Mouse (Mus musculus): ENCODE data around the gene Olfr320.
A peak's percentile ranks its signal among the peaks of the same experiment; 100 is the strongest.
"Not testable (repeated sequence)": the region's sequence is repeated elsewhere in the genome, so short reads cannot be mapped to it uniquely, and the experiment has no call there.

The Olfr320 gene

DNA sequence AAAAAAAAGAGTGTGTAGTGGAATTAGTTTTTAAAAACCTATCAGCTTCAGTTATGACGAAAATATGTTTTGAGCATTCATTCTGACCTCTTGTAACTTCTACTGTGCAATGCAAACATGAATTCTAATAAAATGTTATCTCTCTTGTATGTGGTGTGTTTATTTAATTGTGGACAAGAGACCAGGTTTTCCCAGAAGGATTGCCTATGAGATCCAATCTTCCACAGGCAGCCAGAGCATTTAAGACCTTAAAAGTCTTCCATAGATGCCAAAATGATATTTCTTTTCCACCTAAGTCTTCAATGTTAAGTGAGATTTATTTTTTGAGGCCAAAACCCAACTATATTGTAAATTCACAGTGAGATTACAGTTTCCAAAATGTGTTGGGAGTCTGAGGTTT lies at the start of gene Olfr320:
Gene Olfr320 (plus strand): TSS at position 301 of the 400 bp plus-strand sequence.
- no peak for DNase-seq

DNA sequence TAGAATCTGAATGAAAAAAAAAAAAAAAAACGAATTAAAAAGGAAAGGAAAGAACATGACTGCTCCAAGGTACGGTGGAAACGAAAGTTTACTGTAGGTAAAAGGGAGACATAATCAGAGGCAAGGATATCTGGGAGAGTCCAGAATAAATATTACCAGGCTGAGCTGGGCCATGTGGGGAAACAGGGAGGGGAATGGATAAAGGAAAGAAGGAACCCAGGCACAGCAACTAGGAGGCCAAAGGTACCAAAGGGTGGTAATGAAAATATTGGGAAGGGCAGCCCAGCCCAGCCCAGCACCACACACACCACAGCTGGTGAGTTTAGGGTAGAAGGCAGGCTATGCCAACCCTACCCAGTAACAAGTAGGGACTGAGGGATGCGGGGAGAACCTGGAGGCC lies 46.0 kb upstream of the Olfr320 start:
- DNase-seq, result no peak

DNA sequence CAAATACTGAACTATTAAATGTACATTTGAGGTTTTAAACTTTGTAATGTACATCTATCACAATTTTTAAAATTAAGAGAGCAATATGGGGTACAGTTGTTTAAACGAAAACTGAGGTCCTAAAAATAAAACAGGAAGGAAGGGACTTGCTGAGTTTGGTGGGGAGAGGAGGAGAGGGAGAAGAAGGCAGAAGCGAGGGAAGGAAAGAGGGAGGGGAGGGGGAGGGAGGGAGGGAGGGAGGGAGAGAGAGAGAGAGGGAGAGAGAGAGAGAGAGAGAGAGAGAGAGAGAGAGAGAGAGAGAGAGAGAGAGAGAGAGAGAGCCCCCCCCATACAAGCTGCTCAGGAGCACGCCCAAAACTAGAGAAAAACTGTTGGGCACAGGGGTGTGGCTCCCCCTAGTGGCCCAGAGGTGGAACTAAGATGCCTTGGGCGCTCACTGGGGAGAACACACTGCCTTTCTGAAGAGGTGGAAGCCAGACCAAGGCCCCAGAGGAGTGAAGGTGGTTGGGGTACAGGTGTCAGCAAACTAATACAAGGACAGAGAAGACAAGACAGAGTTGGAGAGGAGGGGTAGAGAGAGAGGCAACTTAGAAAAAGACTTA lies 44.4 kb upstream of the Olfr320 start:
- DNase-seq, result peak; percentile 22

DNA sequence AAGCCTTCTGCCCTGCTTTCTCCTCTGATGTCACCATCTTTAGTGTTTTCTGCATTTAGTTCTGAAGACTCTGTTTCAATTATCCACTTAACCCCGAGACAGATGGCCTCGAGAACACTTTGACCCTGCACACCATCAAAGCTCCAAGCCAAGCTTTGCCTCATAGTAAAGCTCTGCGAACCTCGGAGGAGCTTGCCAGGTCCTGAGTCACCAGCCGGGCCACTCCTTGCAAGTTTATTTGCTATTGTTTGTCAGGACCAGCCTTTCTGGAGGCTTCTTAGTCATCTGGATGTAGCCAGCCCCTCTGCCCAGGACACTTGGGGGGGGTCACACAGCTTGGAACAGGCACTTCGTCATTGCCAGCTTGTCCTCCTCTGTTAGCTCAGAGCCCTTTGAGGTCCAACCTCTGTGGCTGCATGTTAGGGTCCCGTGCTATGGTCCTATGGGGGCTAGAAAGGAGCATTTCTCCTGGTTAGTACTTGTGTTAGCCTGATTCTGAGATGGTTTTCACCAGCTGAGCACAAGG lies 42.7 kb upstream of the Olfr320 start:
- DNase-seq, result no peak

DNA sequence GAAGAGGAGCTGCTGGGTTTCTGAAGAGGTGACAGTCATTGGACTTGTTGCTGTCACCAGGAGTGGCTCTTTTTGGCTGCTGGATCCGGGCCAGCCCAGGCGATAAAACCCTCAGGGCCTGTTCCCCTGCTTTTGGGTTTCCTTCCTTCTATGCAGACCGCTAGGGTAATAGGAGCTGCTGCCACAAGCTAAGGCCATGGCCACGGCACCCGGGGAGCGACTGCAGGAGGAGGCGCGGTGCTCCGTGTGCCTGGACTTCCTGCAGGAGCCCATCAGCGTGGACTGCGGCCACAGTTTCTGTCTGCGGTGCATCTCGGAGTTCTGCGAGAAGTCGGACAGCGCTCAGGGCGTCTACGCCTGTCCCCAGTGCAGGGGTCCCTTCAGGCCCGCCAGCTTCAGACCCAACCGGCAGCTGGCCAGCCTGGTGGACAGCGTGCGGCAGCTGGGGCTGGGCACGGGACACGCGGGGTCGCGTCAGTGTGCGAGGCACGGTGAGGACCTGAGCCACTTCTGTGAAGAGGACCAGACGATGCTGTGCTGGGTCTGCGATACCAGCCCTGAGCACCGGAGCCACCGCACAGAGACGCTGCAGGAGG lies 40.5 kb upstream of the Olfr320 start, which contains the start of gene Trim58:
Gene Trim58 (plus strand): TSS at position 194 of the 596 bp plus-strand sequence.
- no peak for DNase-seq

DNA sequence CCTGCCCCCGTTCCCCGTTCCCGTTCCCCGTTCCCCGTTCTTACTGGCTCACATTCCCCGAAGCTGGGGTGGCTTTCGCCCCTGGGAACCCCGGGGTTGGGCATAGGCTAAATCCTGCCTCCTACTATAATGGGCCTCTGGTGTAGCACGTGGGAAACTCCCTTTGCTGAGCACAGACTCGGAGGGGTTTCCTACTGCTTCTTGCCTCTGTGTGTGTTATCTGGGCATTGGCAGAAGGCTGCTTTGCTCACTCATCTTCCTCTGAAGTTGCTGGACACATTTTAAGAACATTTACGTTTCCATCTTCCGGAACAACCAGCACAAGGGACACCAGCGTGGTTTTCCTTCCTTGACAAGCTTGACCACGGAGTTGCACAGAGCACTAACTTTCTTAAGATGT lies 39.8 kb upstream of the Olfr320 start:
- DNase-seq, result no peak

DNA sequence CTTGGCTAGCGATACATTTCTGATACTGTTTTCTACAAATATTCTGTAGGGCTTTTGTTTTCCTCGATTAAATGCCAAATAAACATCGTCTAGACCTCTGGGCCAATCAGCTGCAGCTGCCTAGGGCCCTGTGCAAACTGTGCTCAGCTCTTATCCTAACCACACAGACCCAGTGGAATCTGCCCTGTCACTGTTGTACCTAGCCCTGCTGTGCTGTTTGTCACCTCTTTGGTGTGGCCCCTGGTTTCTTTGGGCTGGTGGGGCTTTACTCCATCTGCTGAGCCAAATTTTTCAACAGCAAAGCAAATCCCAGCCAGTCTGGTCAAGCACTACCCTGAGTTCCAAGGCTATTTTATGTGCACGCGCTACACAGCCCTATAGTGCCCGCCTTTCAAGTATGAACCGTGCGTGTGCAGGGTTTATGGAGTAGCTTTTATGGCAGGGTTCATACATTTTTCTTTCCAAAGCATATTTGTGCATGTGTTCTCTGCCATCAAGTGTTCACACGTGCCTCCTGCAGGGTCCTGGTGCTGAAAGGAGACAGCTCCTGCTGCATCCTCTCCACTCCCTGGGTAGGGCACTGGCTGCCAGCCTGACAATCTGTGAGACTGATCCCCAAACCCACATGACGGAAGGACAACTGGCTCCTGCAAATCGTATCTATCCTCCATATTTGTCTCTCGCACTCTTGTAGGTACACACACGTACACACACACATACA lies 39.1 kb upstream of the Olfr320 start:
- DNase-seq, result no peak

DNA sequence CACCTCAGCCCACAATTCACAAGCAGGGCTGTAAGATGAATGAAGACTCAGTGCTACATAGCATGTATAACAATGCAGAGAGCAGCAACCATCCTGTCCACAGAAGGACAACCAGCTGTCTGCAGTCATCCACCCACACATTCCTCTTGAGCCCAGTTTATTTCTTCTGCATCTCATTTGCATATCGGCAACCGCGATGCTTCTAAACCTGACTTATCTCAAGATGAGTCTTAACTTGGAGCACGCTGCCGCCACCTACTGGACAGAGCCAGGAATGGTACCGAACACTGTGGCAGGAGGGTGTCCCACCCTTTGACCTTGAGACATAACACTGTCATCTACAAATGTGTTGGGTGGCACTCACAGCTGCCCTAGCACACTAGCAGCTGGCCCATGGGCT lies 37.5 kb upstream of the Olfr320 start:
- no peak for DNase-seq

DNA sequence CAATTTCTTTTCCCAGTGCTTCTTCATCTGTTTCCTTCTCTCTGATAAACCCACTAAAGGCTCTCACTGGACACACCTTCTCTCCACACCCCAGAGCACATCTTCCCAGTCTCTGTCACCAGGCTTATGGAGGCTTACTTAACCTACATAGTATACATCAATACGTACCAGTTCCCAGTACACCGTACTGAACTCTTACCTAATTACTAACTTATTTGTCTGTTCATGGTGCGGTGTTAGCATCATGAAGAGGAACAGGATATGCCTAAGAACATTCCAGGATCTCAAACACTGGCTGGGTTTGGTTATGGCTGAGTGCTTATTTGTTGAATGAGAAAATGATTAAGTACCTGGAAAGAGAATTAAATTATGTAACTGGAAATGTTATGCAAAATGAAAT lies 25.7 kb upstream of the Olfr320 start:
- no peak for DNase-seq

DNA sequence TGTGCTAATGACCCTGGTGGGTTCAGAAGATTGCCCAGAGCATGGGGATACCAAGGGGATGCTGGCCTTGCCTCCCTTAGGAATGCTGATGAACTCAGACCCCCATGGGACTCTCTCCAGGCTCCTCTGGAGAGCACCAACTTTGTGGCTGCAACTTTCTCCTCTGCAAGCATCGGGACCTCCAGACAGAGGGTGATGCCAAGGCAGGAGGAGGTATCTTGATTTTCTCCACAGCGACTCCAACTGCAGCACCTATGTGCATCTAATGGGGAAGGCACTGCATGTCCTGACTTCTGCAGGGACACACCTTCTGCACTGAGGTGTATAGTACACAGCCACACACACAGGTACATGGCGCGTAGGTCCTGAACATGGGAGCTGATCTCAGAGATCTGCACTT lies 22.3 kb upstream of the Olfr320 start, which contains the start of gene Olfr322:
Gene Olfr322 (plus strand): TSS at position 187 of the 400 bp plus-strand sequence.
- DNase-seq, result no peak

DNA sequence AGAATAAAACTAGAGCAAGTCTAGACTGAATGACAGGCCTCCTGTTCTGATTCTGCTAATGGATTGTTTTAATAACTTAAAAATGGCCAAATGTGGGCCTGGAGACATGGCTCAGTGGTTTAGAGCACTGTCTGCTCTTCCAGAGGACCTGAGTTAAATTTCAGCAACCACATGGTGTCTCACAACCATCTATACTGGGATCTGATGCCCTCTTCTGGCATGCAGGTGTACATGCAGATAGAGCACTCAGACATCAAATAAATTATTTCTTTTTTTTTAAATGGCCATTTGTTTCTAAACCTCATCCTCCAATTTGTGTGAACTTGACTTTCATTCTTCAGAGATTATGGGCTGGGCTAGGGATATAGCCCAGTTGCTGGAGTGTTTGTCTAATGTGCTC lies 11.6 kb upstream of the Olfr320 start:
- DNase-seq, result no peak

DNA sequence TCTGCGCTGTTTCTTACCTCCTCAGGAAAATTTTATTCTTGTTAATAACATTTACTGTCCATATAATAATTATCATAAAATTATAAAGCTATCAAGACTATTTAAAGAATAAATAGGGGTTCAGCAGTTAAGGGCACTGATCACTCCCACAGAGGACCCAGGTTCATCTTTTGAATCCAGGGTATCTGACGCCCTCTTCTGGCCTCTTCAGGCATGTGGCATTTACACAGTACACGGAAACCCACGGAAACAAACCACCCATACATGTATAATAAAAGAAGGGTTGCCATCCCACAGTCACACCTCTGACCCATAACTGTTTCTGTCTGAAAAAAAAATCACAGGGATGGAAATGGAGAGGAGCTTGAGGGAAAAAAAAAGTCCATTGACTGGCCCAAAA lies 9.1 kb upstream of the Olfr320 start:
- DNase-seq, result no peak

DNA sequence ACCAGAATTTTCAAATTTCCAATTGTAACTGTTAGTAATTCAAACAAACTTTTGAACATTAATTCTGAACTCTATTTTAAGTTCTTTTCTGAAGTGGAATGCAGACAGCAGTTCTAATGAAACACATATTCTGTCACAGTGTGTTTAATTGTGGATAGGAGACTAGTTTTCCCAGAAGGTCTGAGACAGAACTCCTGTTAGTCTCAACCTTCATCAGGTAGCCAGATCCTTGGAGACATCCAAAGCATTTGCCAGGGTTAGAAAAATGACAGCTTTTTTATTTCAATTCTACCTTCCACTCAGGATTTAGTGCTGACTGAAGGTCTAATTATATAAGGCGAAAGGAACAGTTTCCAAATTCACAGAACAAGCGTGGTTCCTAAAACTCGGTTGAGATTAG lies 18.0 kb downstream of the Olfr320 start, which contains the start of gene Olfr319:
Gene Olfr319 (plus strand): TSS at position 301 of the 400 bp plus-strand sequence.
- DNase-seq, result no peak

DNA sequence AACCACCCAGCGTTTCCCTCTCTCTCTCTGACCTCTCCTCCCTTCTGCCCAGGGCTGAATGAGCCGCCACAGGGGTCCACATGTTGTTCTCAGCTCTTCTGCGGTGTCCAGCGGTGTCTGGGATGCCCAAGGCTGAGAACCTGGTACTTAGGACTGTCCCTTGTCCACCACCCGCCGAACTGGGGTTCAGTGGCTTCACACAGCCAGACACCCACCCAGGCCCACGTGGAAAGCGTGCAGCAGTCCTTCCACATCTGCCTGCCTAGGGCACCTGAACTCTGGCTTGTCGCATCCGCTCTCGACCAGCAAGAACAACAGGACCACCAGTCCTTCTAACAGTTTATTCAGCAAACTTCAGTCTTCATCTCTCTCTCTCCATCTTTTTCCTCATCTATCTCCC lies 28.2 kb downstream of the Olfr320 start:
- no peak for DNase-seq

DNA sequence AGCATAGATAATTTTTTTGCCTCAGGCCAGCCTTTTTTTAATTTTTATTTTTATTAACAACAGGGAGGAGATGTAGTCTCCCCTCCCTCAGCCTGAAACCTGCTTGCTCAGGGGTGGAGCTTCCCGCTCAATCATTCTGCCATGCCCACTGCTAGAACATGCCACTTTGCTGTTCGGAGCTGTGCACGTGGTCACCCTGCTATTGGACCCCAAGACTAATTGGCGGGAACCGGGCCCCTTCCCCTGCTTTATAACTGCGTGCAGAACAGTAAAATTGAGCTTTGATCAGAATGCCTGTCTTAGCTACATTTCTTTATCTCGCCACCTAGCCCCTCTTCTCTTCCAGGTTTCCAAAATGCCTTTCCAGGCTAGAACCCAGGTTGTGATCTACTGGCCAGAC lies 36.8 kb downstream of the Olfr320 start:
- DNase-seq, result not testable (repeated sequence)

DNA sequence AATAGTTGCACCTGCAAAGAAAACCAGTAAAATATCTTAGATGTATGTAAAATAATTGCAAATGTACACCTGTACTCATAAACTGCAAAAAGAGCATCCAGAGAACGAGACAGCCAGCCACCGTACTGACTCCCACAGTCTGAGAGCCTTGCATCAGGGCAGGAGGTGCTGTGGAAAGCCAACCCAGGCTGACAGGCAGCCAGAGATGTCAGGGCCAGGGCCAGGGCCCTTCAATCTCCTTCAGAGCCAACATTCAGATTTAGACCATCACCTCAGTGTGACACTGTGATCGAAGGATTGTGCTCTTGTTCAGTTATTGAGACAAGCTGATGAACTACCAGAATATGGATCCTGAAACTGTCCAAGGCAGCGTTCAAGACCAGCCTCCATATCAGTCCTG lies 38.8 kb downstream of the Olfr320 start:
- no peak for DNase-seq

DNA sequence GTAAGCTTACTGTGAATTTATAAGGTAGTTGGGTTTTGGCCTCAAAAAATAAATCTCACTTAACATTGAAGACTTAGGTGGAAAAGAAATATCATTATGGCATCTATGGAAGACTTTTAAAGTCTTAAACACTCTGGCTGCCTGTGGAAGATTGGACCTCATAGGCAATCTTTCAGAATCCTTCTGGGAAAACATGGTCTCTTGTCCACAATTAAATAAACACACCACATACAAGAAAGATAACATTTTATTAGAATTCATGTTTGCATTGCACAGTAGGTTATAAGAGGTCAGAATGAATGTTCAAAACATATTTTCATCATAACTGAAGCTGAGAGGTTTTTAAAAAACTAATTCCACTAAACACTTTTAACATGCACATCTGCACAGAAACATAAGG lies 43.0 kb downstream of the Olfr320 start, which contains the start of gene Olfr318:
Gene Olfr318 (minus strand): TSS at position 101 of the 400 bp plus-strand sequence.
- DNase-seq, result no peak

DNA sequence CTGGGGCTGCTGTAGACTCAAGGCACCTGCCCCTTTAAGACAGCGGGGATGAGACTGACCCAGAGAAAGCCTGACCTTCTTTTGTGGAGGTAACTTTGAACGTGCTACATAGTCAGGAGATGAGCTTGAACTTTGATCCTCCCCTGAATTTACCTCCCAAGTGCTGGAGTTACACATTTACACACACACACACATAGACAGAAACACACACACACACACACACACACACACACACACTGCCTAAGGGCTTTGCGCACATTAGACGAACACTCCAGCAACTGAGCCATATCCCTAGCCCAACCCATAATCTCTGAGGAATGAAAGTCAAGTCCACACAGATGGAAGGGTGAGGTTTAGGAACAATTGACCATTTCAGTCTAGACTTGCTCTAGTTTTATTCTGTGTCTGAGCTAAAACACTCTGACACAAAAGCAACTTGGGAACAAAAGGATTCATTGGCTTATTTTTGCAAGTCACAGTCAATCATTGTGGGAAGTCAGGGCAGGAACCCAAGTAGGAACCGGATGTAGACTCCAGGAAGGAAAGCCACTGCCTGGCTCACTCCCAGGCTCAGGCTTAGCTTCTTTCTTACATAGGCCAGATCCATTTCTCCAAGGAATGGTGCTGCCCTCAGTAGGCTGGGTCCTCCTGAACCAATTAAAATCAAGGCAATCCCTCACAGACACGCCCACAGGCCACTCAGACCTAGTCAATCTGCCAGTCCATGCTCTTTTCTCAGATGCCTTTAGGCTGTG lies 47.2 kb downstream of the Olfr320 start:
- peak; percentile 81 for DNase-seq

DNA sequence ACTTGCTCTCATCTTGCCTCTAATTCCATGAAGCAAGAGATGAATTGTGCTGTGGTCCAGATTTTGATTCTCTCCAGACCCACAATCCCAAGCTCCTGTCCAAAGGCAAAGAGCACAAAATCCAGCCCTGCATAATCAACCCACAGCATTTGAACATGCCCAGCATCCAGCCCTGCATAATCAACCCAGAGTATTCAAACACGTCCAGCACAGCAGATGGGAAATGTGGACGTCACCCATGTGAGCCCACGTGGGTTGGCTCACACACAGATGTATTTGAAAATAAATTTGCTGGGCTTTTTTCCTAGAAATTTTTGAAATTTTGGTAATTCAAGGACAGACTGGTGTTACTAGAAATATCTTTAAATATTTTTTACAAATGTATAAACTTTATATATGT lies 52.5 kb downstream of the Olfr320 start:
- no peak for DNase-seq

Data from kidney, adult 9 months (tissue).